Mouse (Mus musculus) ovary, postnatal 10 days (tissue): ENCODE results near the gene Mfap4.

Experiments
- DNase-seq: peaks from one replicate; pipeline ENCODE4 v3.0.0; 2022; ENCODE audit warnings: low spot score

Mfap4 gene

GRCm38 (mm10) chr11:61483226-61483845, 1.9 kb upstream of the Mfap4 start:
- DNase-seq = no peak

GRCm38 (mm10) chr11:61484256-61484612, 997 bp upstream of the Mfap4 start:
- DNase-seq = no peak

- DNase-seq = no peak
These were observed 568 bp downstream of the Mfap4 start for GRCm38 (mm10) chr11:61485541-61486457.

DNA sequence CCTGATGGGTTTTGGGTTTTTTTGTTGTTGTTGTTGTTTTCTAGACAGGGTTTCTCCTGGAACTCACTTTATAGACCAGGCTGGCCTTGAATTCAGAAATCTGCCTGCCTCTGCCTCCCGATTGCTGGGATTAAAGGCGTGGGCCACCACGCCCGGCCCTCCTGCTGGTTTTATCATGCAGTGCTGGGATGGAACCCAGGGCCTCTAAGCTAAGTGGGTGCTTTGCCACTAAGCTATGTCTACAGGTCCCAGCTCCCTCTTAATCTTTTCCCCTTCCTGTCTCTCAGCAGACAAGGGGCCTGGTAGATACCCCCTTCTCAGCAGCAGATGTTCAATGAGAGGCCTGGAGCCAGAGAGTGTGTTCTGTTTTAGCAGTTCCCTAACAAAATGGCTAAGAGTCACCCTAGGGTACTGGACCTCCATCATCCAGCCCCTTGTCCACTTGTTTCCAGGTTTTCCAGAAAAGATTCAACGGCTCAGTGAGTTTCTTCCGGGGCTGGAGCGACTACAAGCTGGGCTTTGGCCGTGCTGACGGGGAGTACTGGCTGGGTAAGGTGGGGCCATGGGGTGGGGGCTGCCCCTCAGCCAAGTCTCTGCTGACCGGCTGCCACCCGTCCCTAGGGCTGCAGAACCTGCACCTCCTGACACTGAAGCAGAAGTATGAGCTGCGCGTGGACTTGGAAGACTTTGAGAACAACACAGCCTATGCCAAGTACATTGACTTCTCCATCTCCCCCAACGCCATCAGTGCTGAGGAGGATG, 1.4 kb downstream of the Mfap4 start:
- no peak for DNase-seq

- no peak for DNase-seq
These were observed 2.2 kb downstream of the Mfap4 start for GRCm38 (mm10) chr11:61487401-61487800.

- DNase-seq = no peak
These were observed 2.7 kb downstream of the Mfap4 start for GRCm38 (mm10) chr11:61487936-61488335.

GRCm38 (mm10) chr11:61489085-61489484, 3.9 kb downstream of the Mfap4 start:
- no peak for DNase-seq

DNA sequence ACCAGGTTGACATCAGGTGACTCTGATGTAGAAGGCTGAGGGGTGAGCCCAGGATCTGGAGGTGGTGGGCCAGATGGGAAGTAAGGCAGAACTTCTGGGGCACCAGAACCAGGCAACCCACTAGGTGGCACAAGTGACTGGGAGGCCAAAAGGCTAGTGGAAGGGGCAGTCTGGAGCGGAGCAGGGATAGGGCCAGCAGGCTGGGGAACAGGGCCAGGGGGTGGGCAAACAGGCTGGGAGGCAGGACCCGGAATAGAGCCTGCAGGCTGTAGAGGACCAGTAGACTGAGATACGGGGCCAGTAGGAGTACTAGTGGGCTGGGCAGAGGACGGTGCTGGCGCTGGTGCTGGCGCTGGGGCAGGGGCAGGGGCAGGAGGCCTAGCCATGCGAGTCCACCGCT, 4.6 kb downstream of the Mfap4 start:
- no peak for DNase-seq

- no peak for DNase-seq
These were observed 5.8 kb downstream of the Mfap4 start for GRCm38 (mm10) chr11:61490944-61491520.

GRCm38 (mm10) chr11:61492749-61493401, 7.6 kb downstream of the Mfap4 start:
- no peak for DNase-seq

- DNase-seq = no peak
These were observed 8.4 kb downstream of the Mfap4 start for GRCm38 (mm10) chr11:61493525-61494128.

DNA sequence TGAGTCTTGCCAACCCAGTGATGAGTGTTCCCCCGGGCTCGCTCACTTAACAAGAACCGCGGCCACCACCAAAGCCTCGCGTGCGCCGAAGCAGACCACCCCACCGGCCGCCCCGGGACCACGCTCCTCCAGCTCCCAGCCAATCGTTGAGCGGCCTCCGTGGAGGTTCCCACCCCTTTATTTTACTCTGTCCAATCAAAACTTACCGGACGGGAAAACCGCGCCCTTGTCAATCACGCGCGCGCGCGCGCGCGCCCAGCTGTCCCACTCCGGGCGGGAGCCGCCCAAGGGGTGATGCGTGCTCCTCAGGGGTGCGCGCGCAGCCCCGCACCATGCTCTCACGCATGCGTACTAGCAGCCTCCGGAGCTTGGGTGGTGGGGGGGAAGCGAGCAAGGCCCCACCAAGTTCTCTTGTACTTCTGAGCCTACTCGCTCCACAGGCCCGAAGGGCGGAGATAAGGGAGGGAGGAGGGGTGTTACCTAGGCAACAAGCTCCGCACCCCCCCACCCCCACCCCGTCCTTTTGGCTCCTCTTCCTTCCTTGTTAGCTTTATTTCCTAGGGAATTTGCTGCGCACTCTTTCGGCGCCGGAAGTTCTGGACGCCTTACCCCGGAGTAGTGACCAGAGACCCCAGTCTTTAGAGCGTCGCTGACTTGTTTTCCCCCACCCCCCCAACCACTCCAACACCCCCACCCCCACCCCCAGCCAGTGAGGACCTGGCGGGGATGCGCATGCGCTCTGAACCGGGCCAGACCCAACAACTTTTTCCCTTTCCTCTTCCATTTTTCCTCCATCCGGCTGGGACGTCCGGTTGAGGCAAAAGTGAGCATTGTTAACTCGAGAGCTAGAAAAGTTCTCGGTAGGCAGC, 9.1 kb downstream of the Mfap4 start, which contains the start of gene Mapk7:
Mapk7 (minus strand) TSS at position 278 of the 869 bp plus-strand sequence.
- peak; percentile 90 for DNase-seq

DNA sequence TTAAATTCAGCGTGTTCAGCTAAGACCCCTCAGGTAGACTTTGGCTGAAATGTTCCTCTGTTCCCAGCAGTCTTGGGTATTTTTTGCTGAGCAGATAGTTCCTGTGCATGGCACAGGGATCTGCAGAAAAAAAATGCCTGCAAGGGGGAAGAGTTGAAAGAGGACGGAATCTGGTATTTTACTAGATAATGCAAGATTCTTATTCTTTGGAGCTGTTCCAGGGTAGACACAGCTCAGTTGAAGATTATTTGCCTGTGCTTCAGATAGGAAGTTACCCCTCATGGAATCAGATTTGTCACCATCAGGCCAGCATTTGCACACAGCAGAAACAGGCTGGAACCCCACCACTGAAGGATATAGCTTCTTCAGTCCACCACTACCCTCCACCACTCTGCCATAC, 10.3 kb downstream of the Mfap4 start:
- DNase-seq = no peak

GRCm38 (mm10) chr11:61497490-61497889, 12.3 kb downstream of the Mfap4 start:
- no peak for DNase-seq

GRCm38 (mm10) chr11:61498736-61499504, 13.7 kb downstream of the Mfap4 start:
- DNase-seq = no peak

GRCm38 (mm10) chr11:61503933-61504332, 18.7 kb downstream of the Mfap4 start:
- no peak for DNase-seq

- DNase-seq = peak; percentile 97
These were observed 19.6 kb downstream of the Mfap4 start, which contains the start of gene B9d1 for GRCm38 (mm10) chr11:61504713-61505257. TSS of gene B9d1 (plus strand) at chr11:61505144.

GRCm38 (mm10) chr11:61514953-61515352, 29.7 kb downstream of the Mfap4 start:
- DNase-seq = no peak

- no peak for DNase-seq
These were observed 32.7 kb downstream of the Mfap4 start for GRCm38 (mm10) chr11:61517971-61518370.
